Mouse (Mus musculus): ENCODE measurements around the gene Phox2b. TPM values are rescaled to one million over a fixed set of nuclear protein-coding genes. Genes with fewer than 3 reads are reported as not detected.

Gene Phox2b
- polyA plus RNA-seq, 1 experiment from 2014 or later: 0.05 TPM

GRCm38 (mm10) chr5:67060519-67060918 is 38.6 kb downstream of the Phox2b start:
- Histone ChIP-seq H3K4me2 (replicated peaks) (no peak overlapping the region), H3K36me3 (peaks cover 3% of the 10 kb centered on the region), H3K4me1 (no peaks in the 10 kb centered on the region), H3K27ac (no peak overlapping the region), H3K4me3 (no peak overlapping the region), H3K9ac (no peak overlapping the region), H3K9me3 (no peaks in the 10 kb centered on the region), H3K27me3 (no peaks in the 10 kb centered on the region)
- WGBS: 38% methylated on average over 4 of the region's 4 CpGs
- ATAC-seq (ENCODE audit: low FRiP score, low read depth): no peak

GRCm38 (mm10) chr5:67057803-67058202 is 41.3 kb downstream of the Phox2b start:
- no peak overlapping the region for H3K4me2 ChIP-seq (replicated peaks)
- H3K36me3 ChIP-seq: peaks cover 18% of the 10 kb centered on the region
- H3K27me3 ChIP-seq: no peaks in the 10 kb centered on the region
- no peak overlapping the region for H3K4me3 ChIP-seq
- H3K9ac ChIP-seq: no peak overlapping the region
- no peak overlapping the region for H3K27ac ChIP-seq
- no peak for ATAC-seq (ENCODE audit: low FRiP score, low read depth)
- no peaks in the 10 kb centered on the region for H3K4me1 ChIP-seq
- WGBS: 83% methylated on average over 6 of the region's 6 CpGs
- no peaks in the 10 kb centered on the region for H3K9me3 ChIP-seq

DNA sequence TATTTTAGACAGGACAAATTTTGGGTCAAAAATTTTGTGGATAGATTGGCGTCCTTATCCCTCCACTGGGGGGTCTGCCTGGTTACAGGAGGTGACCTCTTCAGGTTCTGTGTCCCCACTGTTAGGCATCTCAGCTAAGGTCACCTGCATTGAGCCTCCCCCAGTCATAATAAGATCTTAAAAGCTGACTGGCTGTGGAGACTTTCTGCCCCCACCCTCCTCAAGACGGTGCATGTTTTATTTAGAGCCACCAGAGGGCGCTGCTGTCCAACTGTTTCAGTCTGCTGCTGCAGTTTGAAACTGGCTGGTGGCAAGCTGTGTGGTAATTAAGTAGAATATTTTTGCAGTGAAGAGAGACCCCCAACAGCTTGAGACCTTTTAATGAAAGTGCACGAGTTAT is 51.1 kb downstream of the Phox2b start:
- Histone ChIP-seq H3K27ac (no peak overlapping the region), H3K27me3 (0 out of 2 replicates have a peak, but pooled peaks cover 6% of the 10 kb centered on the region), H3K36me3 (peaks cover 45% of the 10 kb centered on the region), H3K4me3 (no peak overlapping the region), H3K4me2 (replicated peaks) (no peak overlapping the region), H3K9me3 (no peaks in the 10 kb centered on the region), H3K4me1 (no peaks in the 10 kb centered on the region), H3K9ac (no peak overlapping the region)
- WGBS: 13% methylated on average over 4 of the region's 4 CpGs
- ATAC-seq (ENCODE audit: low FRiP score, low read depth): no peak

Small RNAs within 50 kb of the gene (microRNA-seq; reads per million reads assigned to microRNA genes)
- gene Gm23841: not detected

Other genes starting within 250 kb of the Phox2b start
- 73.4 and 82.0 TPM in 2 replicates for gene Tmem33, start 161.3 kb upstream of the Phox2b start, polyA plus RNA-seq (2015; fragmentation: Nextera tagmentation; extraction: Ambion mirVana)
- 95.2 and 97.0 TPM in 2 replicates for gene Slc30a9, start 207.7 kb upstream of the Phox2b start, polyA plus RNA-seq (2015; fragmentation: Nextera tagmentation; extraction: Ambion mirVana)